Mouse (Mus musculus) liver, embryonic 14.5 days (tissue): ENCODE measurements around the gene Slc25a29. TPM values are rescaled to one million over a fixed set of nuclear protein-coding genes. Genes with fewer than 3 reads are reported as not detected.

Experiments
- ATAC-seq: fragments of 200-750 bp; cut with Nextera tagmentation; 2 replicates; pipeline ENCODE4 v1.8.0; 2017; ENCODE audit warnings: moderate number of reproducible peaks, mild to moderate bottlenecking, moderate library complexity; ENCODE audit not compliant: insufficient read depth
- DNase-seq, 3 experiments: peaks; one replicate each; pipeline ENCODE4 v3.0.0-alpha.2; 2012 to 2013; ENCODE audit warnings: low read depth in 3 of 3, low spot score in 3 of 3
- H3K27ac ChIP-seq: fragments of 300-500 bp; sonication (generic); 2 replicates; pipeline ENCODE4 v1.5.1; 2014; ENCODE audit warnings: moderate library complexity, mild to moderate bottlenecking, control low read depth, inconsistent platforms
- H3K27me3 ChIP-seq: fragments of 300-500 bp; sonication (generic); 2 replicates; pipeline ENCODE4 v1.6.1; 2014; ENCODE audit warnings: mild to moderate bottlenecking, low read length, moderate library complexity; ENCODE audit not compliant: control insufficient read depth, insufficient read depth
- H3K36me3 ChIP-seq: fragments of 300-500 bp; sonication (generic); replicated peaks from 2 replicates; pipeline ENCODE4 v1.6.1; 2014; ENCODE audit warnings: low read depth; ENCODE audit not compliant: control insufficient read depth, insufficient read depth
- H3K4me1 ChIP-seq, 2 experiments: fragments of 200-500 bp in 1 of 2; fragments of 300-500 bp in 1 of 2; sonication (generic) in 1 of 2; replicated peaks; 2 replicates each; pipeline ENCODE4 v1.6.1; 2012 to 2014; ENCODE audit warnings: antibody characterized with exemption in 1 of 2, inconsistent platforms in 1 of 2, low read length in 1 of 2; ENCODE audit not compliant: control insufficient read depth in 2 of 2, insufficient read depth in 2 of 2
- H3K4me2 ChIP-seq: fragments of 300-500 bp; sonication (generic); 2 replicates; pipeline ENCODE4 v1.6.1; 2014; ENCODE audit warnings: low read depth, mild to moderate bottlenecking, control low read depth, moderate library complexity
- H3K4me3 ChIP-seq, 2 experiments: fragments of 200-500 bp in 1 of 2; fragments of 300-500 bp in 1 of 2; sonication (generic) in 1 of 2; 2 replicates each; pipeline ENCODE4 v1.5.1; 2012 to 2014; ENCODE audit warnings: low read depth in 2 of 2, low read length in 2 of 2, mild to moderate bottlenecking in 2 of 2, control low read depth in 1 of 2, inconsistent platforms in 1 of 2, moderate library complexity in 1 of 2; ENCODE audit not compliant: insufficient read depth in 1 of 2
- H3K9ac ChIP-seq: fragments of 300-500 bp; sonication (generic); replicated peaks from 2 replicates; pipeline ENCODE4 v1.6.1; 2014; ENCODE audit warnings: mild to moderate bottlenecking, control low read depth, moderate library complexity
- H3K9me3 ChIP-seq: fragments of 300-500 bp; sonication (generic); 2 replicates; pipeline ENCODE4 v1.6.1; 2016; ENCODE audit warnings: low read length, mixed read lengths; ENCODE audit not compliant: control insufficient read depth
- CTCF ChIP-seq: IDR thresholded peaks from 2 replicates; pipeline ENCODE4 v1.5.1; 2016; ENCODE audit warnings: antibody characterized with exemption, low read depth, control low read depth
- EP300 ChIP-seq: IDR thresholded peaks from 2 replicates; pipeline ENCODE4 v1.6.1; 2016; ENCODE audit warnings: antibody characterized with exemption, low read depth
- whole genome bisulfite sequencing: fragments of 180-500 bp; shearing (Covaris S2); extraction: QIAGEN DNeasy Blood & Tissue Kit; methylation state at CpG from one replicate; pipeline ENCODE4 v1.1.7; 2014; ENCODE audit not compliant: insufficient replicate concordance; 5-methylcytosine and 5-hydroxymethylcytosine counted together
- polyA plus RNA-seq, 2 experiments: library from polyadenylated mRNA; depleted of rRNA in 1 of 2; stranded (reverse) in 1 of 2; unstranded in 1 of 2; fragments of >200 nt; fragmentation: Nextera tagmentation in 1 of 2; extraction: Ambion mirVana in 1 of 2; gene quantifications; 2 replicates each; pipeline versions ENCODE4 v1.2.1 to v1.2.3; 2012 to 2014

Slc25a29 gene
- polyA plus RNA-seq, 2 experiments, result 0.40 to 0.51 TPM

DNA sequence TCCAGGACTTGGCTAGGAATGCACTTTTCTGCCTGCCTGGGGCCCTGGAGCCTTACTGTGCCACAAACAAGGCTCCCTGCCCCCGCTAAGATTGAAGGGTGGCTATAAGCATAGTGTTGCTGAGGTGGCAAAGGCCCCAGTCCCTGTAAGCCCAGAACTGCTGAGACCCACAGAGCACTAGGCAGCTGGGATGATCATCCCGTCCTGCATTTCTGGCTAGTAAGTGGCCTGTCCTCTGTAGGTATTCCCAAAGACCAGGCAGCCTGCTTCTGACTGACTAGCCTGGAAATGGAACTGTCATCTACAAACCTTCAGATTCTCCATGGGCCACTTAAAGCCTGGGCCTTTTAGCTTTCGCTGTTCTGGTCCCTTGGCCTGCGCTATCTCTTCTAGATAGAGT is 15.2 kb downstream of the Slc25a29 start:
- Histone ChIP-seq H3K4me2 (no peak overlapping the region), H3K27me3 (no peaks in the 10 kb centered on the region), H3K4me1 (no peaks in the 10 kb centered on the region), H3K9ac (no peak overlapping the region), H3K4me3 (no peak overlapping the region), H3K9me3 (no peaks in the 10 kb centered on the region), H3K36me3 (peaks cover 18% of the 10 kb centered on the region), H3K27ac (no peak overlapping the region)
- 85% methylated on average over 4 of the region's 4 CpGs for WGBS
- no peak for DNase-seq
- ATAC-seq, result no peak
- TF ChIP-seq EP300, result no peak

DNA sequence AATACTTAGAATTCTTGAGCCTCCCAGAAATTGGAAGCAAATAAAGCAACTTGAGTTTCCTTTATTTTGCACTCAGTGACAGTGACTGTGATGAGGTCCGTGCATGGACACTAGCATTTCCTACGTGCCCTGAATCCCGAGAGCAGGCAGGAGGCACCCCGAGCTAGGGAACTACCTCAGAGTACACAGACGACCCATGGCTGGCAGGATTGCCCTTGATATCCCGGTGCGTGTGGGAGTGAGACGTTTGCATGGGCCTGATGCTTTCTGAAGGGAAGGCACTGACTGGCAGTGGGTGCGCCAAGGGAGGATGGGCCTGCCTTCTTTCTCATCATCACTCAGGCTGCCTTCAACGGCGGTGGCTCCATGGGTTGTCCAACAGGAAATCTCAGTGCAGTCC is 19.1 kb downstream of the Slc25a29 start:
- Histone ChIP-seq H3K9me3 (no peaks in the 10 kb centered on the region), H3K36me3 (peaks cover 37% of the 10 kb centered on the region), H3K27me3 (no peaks in the 10 kb centered on the region), H3K4me2 (no peak overlapping the region), H3K4me3 (no peak overlapping the region), H3K9ac (no peak overlapping the region), H3K27ac (no peak overlapping the region), H3K4me1 (peaks cover 0 to under 1% of the 10 kb centered on the region in 2 experiments; a peak in 1 of 4 replicates)
- ATAC-seq, result no peak
- DNase-seq, result no peak
- TF ChIP-seq CTCF, result no peak
- TF ChIP-seq EP300, result no peak
- 79% methylated on average over 11 of the region's 11 CpGs for WGBS

DNA sequence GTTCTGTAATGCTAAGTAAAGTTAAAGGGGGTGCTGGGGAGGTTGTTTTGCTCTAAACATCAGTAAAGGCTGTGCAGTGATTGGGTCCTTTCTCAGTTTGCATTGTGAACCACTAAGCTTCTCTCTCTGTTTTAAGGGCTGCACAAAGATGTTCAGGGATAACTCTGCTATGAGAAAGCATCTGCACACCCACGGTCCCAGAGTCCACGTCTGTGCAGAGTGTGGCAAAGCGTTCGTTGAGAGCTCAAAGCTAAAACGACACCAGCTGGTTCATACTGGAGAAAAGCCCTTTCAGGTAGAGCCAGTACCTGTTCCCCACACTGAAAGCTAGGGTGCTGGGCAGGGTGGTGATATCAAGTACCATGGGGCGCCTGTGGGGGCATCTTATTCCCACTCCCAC is 21.2 kb downstream of the Slc25a29 start:
- TF ChIP-seq EP300 (no peak), CTCF (no peak)
- H3K27ac ChIP-seq, result no peak overlapping the region
- ATAC-seq, result no peak
- peaks cover 37% of the 10 kb centered on the region for H3K36me3 ChIP-seq
- H3K4me1 ChIP-seq, result peaks cover 0 to 10% of the 10 kb centered on the region in 2 experiments; a peak in 2 of 4 replicates
- DNase-seq, result no peak
- H3K9ac ChIP-seq, result no peak overlapping the region
- H3K4me3 ChIP-seq, result no peak overlapping the region
- no peaks in the 10 kb centered on the region for H3K27me3 ChIP-seq
- H3K4me2 ChIP-seq, result no peak overlapping the region
- H3K9me3 ChIP-seq, result no peaks in the 10 kb centered on the region
- 85% methylated on average over 6 of the region's 6 CpGs for WGBS

GRCm38 (mm10) chr12:108812463-108812862 is 23.2 kb downstream of the Slc25a29 start:
- 86% methylated on average over 6 of the region's 6 CpGs for WGBS
- H3K4me2 ChIP-seq, result no peak overlapping the region
- no peaks in the 10 kb centered on the region for H3K9me3 ChIP-seq
- peaks cover 35% of the 10 kb centered on the region for H3K36me3 ChIP-seq
- no peak overlapping the region for H3K4me3 ChIP-seq
- no peak for ATAC-seq
- H3K27me3 ChIP-seq, result no peaks in the 10 kb centered on the region
- no peak for DNase-seq
- no peak overlapping the region for H3K27ac ChIP-seq
- peaks cover 0 to 12% of the 10 kb centered on the region in 2 experiments; a peak in 2 of 4 replicates for H3K4me1 ChIP-seq
- no peak overlapping the region for H3K9ac ChIP-seq
- TF ChIP-seq EP300 (no peak), CTCF (no peak)

GRCm38 (mm10) chr12:108811133-108811532 is 24.6 kb downstream of the Slc25a29 start:
- Histone ChIP-seq H3K4me3 (no peak overlapping the region), H3K4me2 (no peak overlapping the region), H3K27ac (no peak overlapping the region), H3K36me3 (peaks cover 27% of the 10 kb centered on the region), H3K4me1 (peaks cover 0 to 12% of the 10 kb centered on the region in 2 experiments; a peak in 2 of 4 replicates), H3K27me3 (no peaks in the 10 kb centered on the region), H3K9me3 (no peaks in the 10 kb centered on the region), H3K9ac (no peak overlapping the region)
- ATAC-seq, result peak; percentile 38; the same call in 1 of the 2 replicates
- 30% methylated on average over 2 of the region's 2 CpGs for WGBS
- DNase-seq, result peak in 1 of 3 experiments; percentile 20
- no peak for TF ChIP-seq EP300
- peak; percentile 73 for TF ChIP-seq CTCF
